Mouse (Mus musculus) midbrain, embryonic 16.5 days (tissue): ENCODE measurements around the gene Gm44790. TPM values are rescaled to one million over a fixed set of nuclear protein-coding genes. Genes with fewer than 3 reads are reported as not detected.

Source experiments
- ATAC-seq: fragments of 200-750 bp; cut with Nextera tagmentation; 2 replicates; pipeline ENCODE4 v1.8.0; 2017; ENCODE audit warnings: moderate TSS enrichment
- H3K27ac ChIP-seq: fragments of 300-500 bp; sonication (generic); 2 replicates; pipeline ENCODE4 v1.5.1; 2014; ENCODE audit warnings: mild to moderate bottlenecking, low read length, mixed read lengths
- H3K27me3 ChIP-seq: fragments of 300-500 bp; sonication (generic); 2 replicates; pipeline ENCODE4 v1.6.1; 2014; ENCODE audit warnings: low read depth, low read length, mixed read lengths; ENCODE audit not compliant: control insufficient read depth, insufficient read depth
- H3K36me3 ChIP-seq: fragments of 300-500 bp; sonication (generic); 2 replicates; pipeline ENCODE4 v1.6.1; 2014; ENCODE audit warnings: mild to moderate bottlenecking, low read length, moderate library complexity, mixed read lengths; ENCODE audit not compliant: control insufficient read depth, insufficient read depth
- H3K4me1 ChIP-seq: fragments of 300-500 bp; sonication (generic); 2 replicates; pipeline ENCODE4 v1.6.1; 2014; ENCODE audit warnings: mild to moderate bottlenecking, low read length, mixed read lengths; ENCODE audit not compliant: control insufficient read depth, insufficient read depth
- H3K4me2 ChIP-seq: fragments of 300-500 bp; sonication (generic); 2 replicates; pipeline ENCODE4 v1.6.1; 2014; ENCODE audit warnings: mild to moderate bottlenecking, low read length, mixed read lengths
- H3K4me3 ChIP-seq: fragments of 300-500 bp; sonication (generic); 2 replicates; pipeline ENCODE4 v1.5.1; 2014; ENCODE audit warnings: low read depth, mild to moderate bottlenecking, low read length, moderate library complexity, mixed read lengths
- H3K9ac ChIP-seq: fragments of 300-500 bp; sonication (generic); 2 replicates; pipeline ENCODE4 v1.6.1; 2014; ENCODE audit warnings: low read depth, low read length, mixed read lengths
- H3K9me3 ChIP-seq: fragments of 300-500 bp; sonication (generic); replicated peaks from 2 replicates; pipeline ENCODE4 v1.6.1; 2014; ENCODE audit warnings: mild to moderate bottlenecking, low read length, mixed read lengths; ENCODE audit not compliant: control insufficient read depth, poor library complexity, severe bottlenecking
- WGBS: fragments of 180-500 bp; shearing (Covaris S2); extraction: QIAGEN DNeasy Blood & Tissue Kit; methylation state at CpG from one replicate; pipeline ENCODE4 v1.1.7; 2014; 5-methylcytosine and 5-hydroxymethylcytosine counted together
- polyA plus RNA-seq: library from polyadenylated mRNA; unstranded; fragments of >200 nt; fragmentation: Nextera tagmentation; extraction: Ambion mirVana; gene quantifications from 2 replicates; pipeline ENCODE4 v1.2.1, GENCODE M21; 2015

The Gm44790 gene
- polyA plus RNA-seq, 1 experiment from 2014 or later = not detected

DNA sequence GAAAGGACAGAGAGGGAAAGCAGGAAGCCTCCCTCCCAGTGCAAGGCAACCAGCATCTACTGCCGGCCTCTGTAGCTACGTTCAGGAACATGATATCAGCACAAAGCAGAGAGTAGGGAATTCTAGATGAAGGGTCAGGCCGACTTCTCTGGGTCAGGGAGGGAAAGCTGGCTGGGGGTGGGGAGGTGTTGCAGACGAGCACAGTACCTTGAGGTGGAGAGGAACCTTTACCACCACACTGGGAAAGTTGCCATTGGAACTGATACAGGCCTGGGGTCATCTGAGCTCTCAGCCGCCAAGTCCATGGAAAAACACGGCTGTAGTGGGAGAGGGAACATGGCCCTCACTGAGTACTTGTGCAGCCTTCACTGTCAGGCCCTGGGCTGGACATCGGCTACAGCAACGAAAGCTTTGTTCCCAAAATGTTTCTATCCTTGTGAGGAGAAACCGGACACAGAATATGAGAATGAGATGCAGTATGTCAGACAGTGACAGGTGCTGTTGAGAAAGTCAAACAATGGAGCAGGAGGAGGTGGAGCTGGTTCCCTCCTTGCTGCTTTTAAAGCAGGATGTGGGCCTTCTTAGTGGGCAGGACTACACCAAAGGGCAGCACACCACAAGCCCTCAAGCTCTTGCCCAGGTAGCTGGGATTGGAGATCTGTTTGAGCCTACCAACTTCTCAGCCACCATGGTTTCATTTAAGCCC, 49.2 kb downstream of the Gm44790 start:
- Histone ChIP-seq H3K27ac (no peak overlapping the region), H3K36me3 (no peaks in the 10 kb centered on the region), H3K4me2 (no peak overlapping the region), H3K4me1 (peaks cover 16% of the 10 kb centered on the region), H3K4me3 (no peak overlapping the region), H3K9me3 (no peaks in the 10 kb centered on the region), H3K27me3 (no peaks in the 10 kb centered on the region), H3K9ac (no peak overlapping the region)
- ATAC-seq = no peak
- WGBS = 83% methylated on average over 9 of the region's 9 CpGs

DNA sequence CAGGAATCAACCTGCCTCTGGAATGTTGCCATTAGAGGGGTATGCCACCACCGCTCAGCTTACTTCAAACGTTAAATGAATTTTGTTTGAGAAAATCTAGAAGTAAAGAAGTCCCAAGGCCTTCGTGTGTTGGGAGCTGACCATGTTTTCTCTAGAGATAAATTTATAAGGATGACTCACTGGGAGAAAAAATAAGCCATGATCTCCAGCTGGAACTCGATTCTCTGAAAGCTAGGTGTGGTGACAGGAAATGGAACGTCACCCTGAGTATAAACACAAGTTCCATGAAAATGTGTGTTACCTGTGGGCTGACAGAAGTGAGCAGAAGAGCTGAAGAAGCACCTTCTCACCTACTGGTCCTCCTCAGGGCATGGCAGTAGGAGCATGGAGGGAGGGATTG, 50.5 kb downstream of the Gm44790 start:
- H3K27ac ChIP-seq = no peak overlapping the region
- H3K27me3 ChIP-seq = no peaks in the 10 kb centered on the region
- no peaks in the 10 kb centered on the region for H3K36me3 ChIP-seq
- no peak overlapping the region for H3K4me3 ChIP-seq
- no peaks in the 10 kb centered on the region for H3K9me3 ChIP-seq
- H3K4me2 ChIP-seq = no peak overlapping the region
- WGBS = 86% methylated on average over 5 of the region's 5 CpGs
- no peak for ATAC-seq
- H3K9ac ChIP-seq = no peak overlapping the region
- peaks cover 11% of the 10 kb centered on the region; the same call in 1 of the 2 replicates for H3K4me1 ChIP-seq

GRCm38 (mm10) chr6:86479311-86479710, 52.9 kb downstream of the Gm44790 start:
- WGBS = 83% methylated on average over 3 of the region's 3 CpGs
- H3K9ac ChIP-seq = no peak overlapping the region
- H3K4me2 ChIP-seq = no peak overlapping the region
- no peak for ATAC-seq
- no peaks in the 10 kb centered on the region for H3K27me3 ChIP-seq
- H3K36me3 ChIP-seq = no peaks in the 10 kb centered on the region
- H3K4me3 ChIP-seq = no peak overlapping the region
- no peaks in the 10 kb centered on the region; the same call in 1 of the 2 replicates for H3K4me1 ChIP-seq
- no peak overlapping the region for H3K27ac ChIP-seq
- no peaks in the 10 kb centered on the region for H3K9me3 ChIP-seq

- no peak overlapping the region for H3K9ac ChIP-seq
- H3K36me3 ChIP-seq = no peaks in the 10 kb centered on the region
- H3K9me3 ChIP-seq = no peaks in the 10 kb centered on the region
- no peaks in the 10 kb centered on the region for H3K27me3 ChIP-seq
- ATAC-seq = no peak
- no peak overlapping the region for H3K4me3 ChIP-seq
- no peaks in the 10 kb centered on the region; the same call in 1 of the 2 replicates for H3K4me1 ChIP-seq
- no peak overlapping the region for H3K4me2 ChIP-seq
- no peak overlapping the region; the same call in 1 of the 2 replicates for H3K27ac ChIP-seq
Observed at GRCm38 (mm10) chr6:86479816-86480188, 53.3 kb downstream of the Gm44790 start.

DNA sequence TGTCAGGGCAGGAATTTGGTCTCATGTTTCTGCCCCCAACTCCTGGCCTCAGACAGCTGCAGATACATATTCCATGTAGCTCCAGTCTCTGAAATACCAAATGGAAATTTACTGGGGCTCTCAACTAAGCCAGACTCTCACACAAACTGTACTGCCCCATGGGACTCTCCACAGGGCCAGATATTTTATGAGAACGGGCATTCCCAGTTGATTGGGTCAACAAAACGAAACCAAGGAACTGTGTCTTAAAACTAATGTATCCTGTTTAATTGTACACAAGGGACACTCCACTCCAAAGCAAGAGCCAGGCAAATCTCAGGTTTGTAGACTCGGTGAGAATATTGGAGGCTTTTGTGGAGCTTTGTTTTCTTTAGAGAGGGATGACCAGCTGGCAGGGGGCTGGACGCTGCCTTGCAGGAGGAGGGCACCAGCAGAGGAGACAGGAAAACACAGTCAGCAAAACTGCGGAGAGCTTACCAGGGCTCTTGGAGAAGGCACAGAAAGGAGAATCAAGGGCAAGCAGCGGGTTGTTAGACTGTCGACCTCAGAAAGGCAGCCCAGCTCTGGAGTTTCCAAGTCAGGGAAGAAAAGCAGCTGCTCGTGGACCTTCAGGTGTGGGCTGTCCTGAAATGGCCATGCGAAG, 53.9 kb downstream of the Gm44790 start:
- H3K9ac ChIP-seq = 0 out of 2 replicates have a peak overlapping the region, but pooled peaks have one; percentile 30
- H3K9me3 ChIP-seq = no peaks in the 10 kb centered on the region

GRCm38 (mm10) chr6:86481871-86482270, 55.4 kb downstream of the Gm44790 start:
- 96% methylated on average over 5 of the region's 5 CpGs for WGBS
- H3K36me3 ChIP-seq = no peaks in the 10 kb centered on the region
- no peak for ATAC-seq

More for the DNA sequence above, 53.9 kb downstream of the Gm44790 start:
- H3K4me3 ChIP-seq = no peak overlapping the region
- H3K4me2 ChIP-seq = no peak overlapping the region
- no peak for ATAC-seq
- peak overlapping the region; percentile 2 for H3K27ac ChIP-seq
- H3K36me3 ChIP-seq = no peaks in the 10 kb centered on the region
- no peaks in the 10 kb centered on the region; the same call in 1 of the 2 replicates for H3K4me1 ChIP-seq
- WGBS = 41% methylated on average over 9 of the region's 9 CpGs
- no peaks in the 10 kb centered on the region for H3K27me3 ChIP-seq

DNA sequence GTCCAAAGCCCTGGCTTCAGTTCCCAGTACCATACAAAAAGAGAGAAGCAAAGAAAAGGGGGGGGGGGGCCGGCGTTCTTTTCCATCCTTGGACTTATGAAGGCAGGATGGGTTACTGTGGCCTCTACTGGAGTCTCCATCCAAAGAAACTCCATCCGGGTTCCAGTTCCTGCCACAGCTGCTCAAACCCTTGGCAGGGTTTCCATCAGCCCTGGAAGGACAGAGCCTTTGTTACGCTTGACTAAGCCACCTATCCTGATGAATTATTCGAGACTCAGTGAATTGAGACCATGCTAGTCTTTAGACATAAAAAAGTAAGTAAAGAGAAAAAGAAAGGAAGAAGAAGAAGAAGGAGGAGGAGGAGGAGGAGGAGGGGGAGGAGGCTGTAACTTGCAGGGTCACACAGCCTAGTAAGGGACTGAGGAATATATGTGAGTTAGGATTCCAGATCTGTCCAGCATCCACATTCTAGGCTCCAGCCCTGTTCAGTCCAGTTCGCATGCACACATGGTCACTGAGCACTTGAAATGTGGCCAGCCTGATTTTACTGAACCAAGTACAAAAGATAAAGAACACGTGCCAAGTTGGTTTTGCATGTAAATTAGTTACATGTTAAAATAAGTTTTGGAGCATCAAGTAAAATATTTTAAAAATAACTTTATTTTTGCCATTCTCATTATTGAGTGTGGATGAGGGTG, 59.6 kb downstream of the Gm44790 start:
- 55% methylated on average over 7 of the region's 7 CpGs for WGBS
- H3K27ac ChIP-seq = no peak overlapping the region; the same call in 1 of the 2 replicates
- no peaks in the 10 kb centered on the region for H3K36me3 ChIP-seq
- H3K4me1 ChIP-seq = peaks cover 16% of the 10 kb centered on the region
- ATAC-seq = no peak
- H3K27me3 ChIP-seq = no peaks in the 10 kb centered on the region
- no peak overlapping the region for H3K4me2 ChIP-seq
- no peak overlapping the region for H3K9ac ChIP-seq
- H3K4me3 ChIP-seq = no peak overlapping the region
- H3K9me3 ChIP-seq = no peaks in the 10 kb centered on the region

More at GRCm38 (mm10) chr6:86481871-86482270, 55.4 kb downstream of the Gm44790 start:
- H3K27ac ChIP-seq = no peak overlapping the region
- H3K27me3 ChIP-seq = no peaks in the 10 kb centered on the region
- H3K9me3 ChIP-seq = no peaks in the 10 kb centered on the region
- no peak overlapping the region for H3K4me2 ChIP-seq
- H3K4me3 ChIP-seq = no peak overlapping the region
- H3K4me1 ChIP-seq = peaks cover 1% of the 10 kb centered on the region
- no peak overlapping the region for H3K9ac ChIP-seq

DNA sequence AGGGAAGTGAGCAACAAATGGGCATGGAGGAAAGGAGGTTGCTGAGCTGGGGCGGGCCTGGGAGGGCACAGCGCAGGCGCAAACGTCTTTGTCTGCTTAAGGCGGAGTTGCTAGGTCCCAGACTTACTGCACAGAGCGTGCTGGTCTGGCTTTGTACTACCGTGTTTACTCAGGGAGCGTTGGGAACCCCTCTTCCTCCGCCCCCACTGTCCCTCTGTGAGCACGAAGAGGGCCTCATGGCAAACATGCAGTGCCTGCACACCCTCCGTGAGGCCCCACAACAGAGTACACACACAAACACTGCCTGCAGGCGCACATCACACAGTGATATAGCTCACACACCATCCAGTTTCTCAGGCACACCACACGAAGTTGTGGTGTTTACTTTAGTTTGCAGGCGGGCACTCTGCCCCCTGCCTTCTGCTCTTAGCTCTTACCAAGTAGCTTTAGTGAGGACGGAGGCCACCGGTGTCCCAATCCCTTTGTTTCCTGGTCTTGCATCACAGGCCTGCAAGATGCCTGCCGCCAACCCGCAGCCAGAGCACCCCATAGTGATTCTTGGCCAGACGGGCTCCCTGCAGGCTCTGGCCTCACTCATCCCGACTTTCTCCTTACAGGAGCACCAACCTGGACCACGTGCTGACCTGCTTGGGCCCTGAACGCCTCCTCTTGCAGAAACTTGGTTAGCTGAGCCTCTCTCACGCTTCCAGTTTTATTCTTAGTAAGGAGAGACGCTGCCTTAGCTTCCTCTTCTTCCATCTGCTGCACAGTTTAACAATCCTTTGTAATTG, 61.1 kb downstream of the Gm44790 start:
- Histone ChIP-seq H3K27ac (peak overlapping the region; percentile 95), H3K9me3 (no peaks in the 10 kb centered on the region), H3K4me2 (peak overlapping the region; percentile 55), H3K9ac (peak overlapping the region; percentile 72), H3K4me3 (peak overlapping the region; percentile 17), H3K36me3 (no peaks in the 10 kb centered on the region), H3K4me1 (peaks cover 16% of the 10 kb centered on the region), H3K27me3 (no peaks in the 10 kb centered on the region)
- WGBS = 2% methylated on average over 24 of the region's 24 CpGs
- ATAC-seq = peak; percentile 96
